Mouse (Mus musculus) midbrain, postnatal 0 days (tissue): ENCODE measurements around the gene Olfr895. TPM values are rescaled to one million over a fixed set of nuclear protein-coding genes. Genes with fewer than 3 reads are reported as not detected.

Source experiments
- ATAC-seq: fragments of 200-750 bp; cut with Nextera tagmentation; 2 replicates; pipeline ENCODE4 v1.8.0; 2017; ENCODE audit warnings: moderate number of reproducible peaks, mild to moderate bottlenecking, moderate TSS enrichment, moderate library complexity; ENCODE audit not compliant: low FRiP score
- DNase-seq: peaks from one replicate; pipeline ENCODE4 v3.0.0-alpha.2; 2015; ENCODE audit warnings: low spot score
- H3K27ac ChIP-seq: fragments of 300-500 bp; sonication (generic); 2 replicates; pipeline ENCODE4 v1.5.1; 2014; ENCODE audit warnings: low read depth, mild to moderate bottlenecking, low read length, mixed read lengths
- H3K27me3 ChIP-seq: fragments of 300-500 bp; sonication (generic); 2 replicates; pipeline ENCODE4 v1.6.1; 2014; ENCODE audit warnings: low read length, control low read depth, mixed read lengths; ENCODE audit not compliant: insufficient read depth
- H3K36me3 ChIP-seq: fragments of 300-500 bp; sonication (generic); 2 replicates; pipeline ENCODE4 v1.6.1; 2014; ENCODE audit warnings: low read length, control low read depth, mixed read lengths; ENCODE audit not compliant: insufficient read depth
- H3K4me1 ChIP-seq: fragments of 300-500 bp; sonication (generic); 2 replicates; pipeline ENCODE4 v1.6.1; 2014; ENCODE audit warnings: mild to moderate bottlenecking, control low read depth, antibody characterized with exemption, low read length, mixed read lengths; ENCODE audit not compliant: insufficient read depth
- H3K4me2 ChIP-seq: fragments of 300-500 bp; sonication (generic); 2 replicates; pipeline ENCODE4 v1.6.1; 2014; ENCODE audit warnings: low read depth, mild to moderate bottlenecking, low read length, mixed read lengths; ENCODE audit not compliant: poor library complexity, severe bottlenecking
- H3K4me3 ChIP-seq: fragments of 300-500 bp; sonication (generic); 2 replicates; pipeline ENCODE4 v1.5.1; 2014; ENCODE audit warnings: low read depth, mild to moderate bottlenecking, low read length, moderate library complexity
- H3K9ac ChIP-seq: fragments of 300-500 bp; sonication (generic); replicated peaks from 2 replicates; pipeline ENCODE4 v1.6.1; 2014; ENCODE audit warnings: mild to moderate bottlenecking, low read length, moderate library complexity, mixed read lengths; ENCODE audit not compliant: poor library complexity, severe bottlenecking
- H3K9me3 ChIP-seq: fragments of 300-500 bp; sonication (generic); 2 replicates; pipeline ENCODE4 v1.6.1; 2016; ENCODE audit warnings: low read length, control low read depth
- CTCF ChIP-seq: IDR thresholded peaks from 2 replicates; pipeline ENCODE4 v1.5.1; 2016; ENCODE audit warnings: antibody characterized with exemption, mild to moderate bottlenecking
- WGBS: fragments of 180-500 bp; shearing (Covaris S2); extraction: QIAGEN DNeasy Blood & Tissue Kit; methylation state at CpG from one replicate; pipeline ENCODE4 v1.1.7; 2014; 5-methylcytosine and 5-hydroxymethylcytosine counted together
- polyA plus RNA-seq: library from polyadenylated mRNA; unstranded; fragments of >200 nt; fragmentation: Nextera tagmentation; extraction: Ambion mirVana; gene quantifications from 2 replicates; pipeline ENCODE4 v1.2.1, GENCODE M21; 2015
- total RNA-seq: library from RNA; depleted of rRNA; stranded (reverse); fragments of >200 nt; gene quantifications from 2 replicates; pipeline ENCODE4 v1.2.3, GENCODE M21; 2014; rRNA removed

Olfr895 gene
- total RNA-seq (not detected in 2 replicates), polyA plus RNA-seq (not detected in 2 replicates)

GRCm38 (mm10) chr9:38267551-38267950 lies at the start of gene Olfr895:
Olfr895 (plus strand) TSS chr9:38267851.
- Histone ChIP-seq H3K9me3 (no peaks in the 10 kb centered on the region), H3K4me2 (no peak within 1 kb of the TSS), H3K4me3 (no peak within 1 kb of the TSS), H3K4me1 (no peaks in the 10 kb centered on the region), H3K27ac (no peak within 1 kb of the TSS), H3K27me3 (no peaks in the 10 kb centered on the region), H3K36me3 (no peaks in the 10 kb centered on the region), H3K9ac (no peak within 1 kb of the TSS)
- TF ChIP-seq CTCF, result no peak
- no peak for ATAC-seq
- DNase-seq, result no peak

GRCm38 (mm10) chr9:38252474-38252873 lies 15.2 kb upstream of the Olfr895 start, which contains the start of gene Olfr143:
Olfr143 (plus strand) TSS chr9:38252774.
- no peaks in the 10 kb centered on the region for H3K9me3 ChIP-seq
- no peak for TF ChIP-seq CTCF
- no peak within 1 kb of the TSS for H3K9ac ChIP-seq
- no peak within 1 kb of the TSS for H3K4me3 ChIP-seq
- H3K4me2 ChIP-seq, result no peak within 1 kb of the TSS
- H3K36me3 ChIP-seq, result no peaks in the 10 kb centered on the region
- ATAC-seq (no peak), DNase-seq (no peak)
- H3K27ac ChIP-seq, result no peak within 1 kb of the TSS
- H3K4me1 ChIP-seq, result no peaks in the 10 kb centered on the region
- no peaks in the 10 kb centered on the region for H3K27me3 ChIP-seq

- no peaks in the 10 kb centered on the region for H3K4me1 ChIP-seq
- DNase-seq (no peak), ATAC-seq (no peak)
- no peak within 1 kb of the TSS for H3K27ac ChIP-seq
- H3K9me3 ChIP-seq, result no peaks in the 10 kb centered on the region
- no peak within 1 kb of the TSS for H3K4me3 ChIP-seq
- no peaks in the 10 kb centered on the region for H3K36me3 ChIP-seq
- no peak within 1 kb of the TSS for H3K4me2 ChIP-seq
- 98% methylated on average over 1 of the region's 1 CpGs for WGBS
- H3K27me3 ChIP-seq, result no peaks in the 10 kb centered on the region
- H3K9ac ChIP-seq, result no peak within 1 kb of the TSS
- no peak for TF ChIP-seq CTCF
Observed at GRCm38 (mm10) chr9:38290807-38291206, 23.2 kb downstream of the Olfr895 start, which contains the start of gene Olfr896-ps1. Olfr896-ps1 (plus strand) TSS chr9:38291107.

Other genes with a start within 250 kb of the Olfr895 start
- gene Olfr883, start 242.0 kb upstream of the Olfr895 start, total RNA-seq, result not detected in 2 replicates
- gene Olfr883, start 242.0 kb upstream of the Olfr895 start, polyA plus RNA-seq, result not detected in 2 replicates
- not detected in 2 replicates for gene Olfr884, start 221.3 kb upstream of the Olfr895 start, total RNA-seq
- not detected in 2 replicates for gene Olfr884, start 221.3 kb upstream of the Olfr895 start, polyA plus RNA-seq
- gene Olfr885, start 206.5 kb upstream of the Olfr895 start, total RNA-seq, result not detected in 2 replicates
- gene Olfr885, start 206.5 kb upstream of the Olfr895 start, polyA plus RNA-seq, result not detected in 2 replicates
- not detected in 2 replicates for gene Olfr887, start 183.8 kb upstream of the Olfr895 start, total RNA-seq
- not detected in 2 replicates for gene Olfr887, start 183.8 kb upstream of the Olfr895 start, polyA plus RNA-seq
- not detected in 2 replicates for gene Olfr888, start 159.7 kb upstream of the Olfr895 start, total RNA-seq
- gene Olfr888, start 159.7 kb upstream of the Olfr895 start, polyA plus RNA-seq, result not detected in 2 replicates
- gene Olfr889, start 152.7 kb upstream of the Olfr895 start, total RNA-seq, result not detected in 2 replicates
- gene Olfr889, start 152.7 kb upstream of the Olfr895 start, polyA plus RNA-seq, result 0.04 TPM in 1 of 2 replicates, not detected in the other
- gene Olfr890, start 125.3 kb upstream of the Olfr895 start, total RNA-seq, result not detected in 2 replicates
- gene Olfr890, start 125.3 kb upstream of the Olfr895 start, polyA plus RNA-seq, result not detected in 2 replicates
- gene Olfr891, start 87.0 kb upstream of the Olfr895 start, total RNA-seq, result not detected in 2 replicates
- gene Olfr891, start 87.0 kb upstream of the Olfr895 start, polyA plus RNA-seq, result not detected in 2 replicates
- gene Olfr893, start 59.5 kb upstream of the Olfr895 start, total RNA-seq, result not detected in 2 replicates
- gene Olfr893, start 59.5 kb upstream of the Olfr895 start, polyA plus RNA-seq, result not detected in 2 replicates
- not detected in 2 replicates for gene Olfr894, start 49.8 kb upstream of the Olfr895 start, total RNA-seq
- gene Olfr894, start 49.8 kb upstream of the Olfr895 start, polyA plus RNA-seq, result not detected in 2 replicates
- not detected in 2 replicates for gene Olfr143, start 15.1 kb upstream of the Olfr895 start, total RNA-seq
- gene Olfr143, start 15.1 kb upstream of the Olfr895 start, polyA plus RNA-seq, result not detected in 2 replicates
- not detected in 2 replicates for gene Olfr896-ps1, start 23.3 kb downstream of the Olfr895 start, total RNA-seq
- not detected in 2 replicates for gene Olfr896-ps1, start 23.3 kb downstream of the Olfr895 start, polyA plus RNA-seq
- not detected in 2 replicates for gene Olfr25, start 61.2 kb downstream of the Olfr895 start, total RNA-seq
- gene Olfr25, start 61.2 kb downstream of the Olfr895 start, polyA plus RNA-seq, result not detected in 2 replicates
- gene Olfr898, start 80.6 kb downstream of the Olfr895 start, total RNA-seq, result not detected in 2 replicates
- not detected in 2 replicates for gene Olfr898, start 80.6 kb downstream of the Olfr895 start, polyA plus RNA-seq
- not detected in 2 replicates for gene Olfr250, start 99.0 kb downstream of the Olfr895 start, total RNA-seq
- not detected in 2 replicates for gene Olfr250, start 99.0 kb downstream of the Olfr895 start, polyA plus RNA-seq
- not detected in 2 replicates for gene Olfr251, start 109.2 kb downstream of the Olfr895 start, total RNA-seq
- not detected in 2 replicates for gene Olfr251, start 109.2 kb downstream of the Olfr895 start, polyA plus RNA-seq
- gene Olfr147, start 133.8 kb downstream of the Olfr895 start, total RNA-seq, result not detected in 2 replicates
- not detected in 2 replicates for gene Olfr147, start 133.8 kb downstream of the Olfr895 start, polyA plus RNA-seq
- not detected in 2 replicates for gene Olfr901, start 161.6 kb downstream of the Olfr895 start, total RNA-seq
- not detected in 2 replicates for gene Olfr901, start 161.6 kb downstream of the Olfr895 start, polyA plus RNA-seq
- not detected in 2 replicates for gene Olfr902, start 179.8 kb downstream of the Olfr895 start, total RNA-seq
- not detected in 2 replicates for gene Olfr902, start 179.8 kb downstream of the Olfr895 start, polyA plus RNA-seq
- not detected in 2 replicates for gene Olfr904, start 195.3 kb downstream of the Olfr895 start, total RNA-seq
- not detected in 2 replicates for gene Olfr904, start 195.3 kb downstream of the Olfr895 start, polyA plus RNA-seq
- gene Olfr905, start 203.3 kb downstream of the Olfr895 start, total RNA-seq, result not detected in 2 replicates
- not detected in 2 replicates for gene Olfr905, start 203.3 kb downstream of the Olfr895 start, polyA plus RNA-seq
- gene Olfr906, start 219.2 kb downstream of the Olfr895 start, total RNA-seq, result not detected in 2 replicates
- gene Olfr906, start 219.2 kb downstream of the Olfr895 start, polyA plus RNA-seq, result not detected in 2 replicates
- not detected in 2 replicates for gene Olfr907, start 227.9 kb downstream of the Olfr895 start, total RNA-seq
- not detected in 2 replicates for gene Olfr907, start 227.9 kb downstream of the Olfr895 start, polyA plus RNA-seq